Mouse (Mus musculus) frontal cortex, postnatal 36 days (tissue): ENCODE measurements around the gene Ank.
A peak's percentile ranks its signal among the peaks of the same experiment; 100 is the strongest.

Source experiments
- DNase-seq, 2 experiments: peaks; one replicate each; pipeline ENCODE4 v3.0.0; 2022; ENCODE audit warnings: low spot score in 2 of 2

Ank gene

GRCm38 (mm10) chr15:27633941-27634900 lies 167.7 kb downstream of the Ank start:
- no peak for DNase-seq

DNA sequence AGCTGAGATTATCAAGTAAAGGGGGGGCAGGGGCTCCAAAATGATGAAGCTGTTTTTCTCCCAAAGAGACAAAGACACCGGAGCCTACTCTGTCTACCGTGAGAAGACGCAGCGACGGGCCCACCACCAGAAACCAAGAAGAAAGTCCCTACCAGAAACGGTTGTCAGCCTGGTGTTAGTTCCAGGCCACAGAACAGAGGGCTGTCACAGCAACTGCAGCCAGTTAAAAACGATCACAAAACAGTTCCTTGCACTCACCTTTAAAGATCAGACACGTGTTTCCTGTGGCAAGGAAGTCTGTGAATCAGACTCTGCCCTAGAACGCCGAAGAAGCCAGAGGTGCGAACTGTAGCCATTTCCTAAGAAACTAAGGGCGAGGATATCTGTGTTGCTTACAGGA lies 174.7 kb downstream of the Ank start:
- DNase-seq = no peak

DNA sequence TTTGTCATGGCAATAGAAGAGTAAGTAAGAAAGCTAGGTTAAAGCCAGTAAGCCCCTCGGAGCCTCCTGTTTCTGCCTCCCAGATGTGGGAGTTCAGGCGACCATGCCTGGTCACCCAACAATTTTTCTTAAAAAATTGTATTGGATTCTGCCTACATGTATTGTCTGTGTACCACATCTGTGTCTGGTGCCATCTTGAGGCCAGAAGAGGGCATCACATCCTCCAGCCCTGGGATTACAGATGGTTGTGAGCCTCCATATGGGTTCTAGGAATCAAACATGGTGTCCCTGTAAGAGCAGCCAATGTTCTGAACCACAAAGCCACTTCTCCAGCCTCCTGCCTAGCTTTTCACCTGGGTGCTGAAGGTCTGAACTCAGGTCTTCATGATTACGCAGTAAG lies 176.4 kb downstream of the Ank start:
- DNase-seq = peak; percentile 32 to 71
